Mouse (Mus musculus) 416B (cell line): ENCODE data around the gene Wfdc21.

Experiments used
- DNase-seq: peaks from one replicate; pipeline ENCODE4 v3.0.0; 2011; ENCODE audit warnings: low read depth

The Wfdc21 gene

DNA sequence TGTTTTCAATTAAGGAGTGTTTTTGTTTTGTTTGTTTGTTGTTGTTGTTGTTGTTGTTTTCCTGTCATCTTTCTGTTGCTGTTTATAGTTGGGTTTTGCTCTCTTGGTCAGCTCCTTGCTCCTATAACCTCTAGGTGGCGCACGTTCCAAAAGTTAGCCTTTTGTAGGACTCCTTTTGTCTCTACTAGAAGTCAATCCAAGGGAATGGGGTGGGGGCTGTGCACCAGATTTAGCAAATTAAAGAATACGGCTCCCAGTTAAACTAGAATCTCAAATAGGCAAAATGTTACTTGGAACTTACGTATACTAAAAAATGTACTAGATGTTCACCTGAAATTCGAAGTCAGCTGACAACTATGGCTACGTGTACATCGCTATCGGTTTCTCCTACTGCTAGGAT lies 55.4 kb downstream of the Wfdc21 start:
- peak; percentile 70 for DNase-seq
